Mouse (Mus musculus) lung, postnatal 10 days (tissue): Measurements from ENCODE around the gene Krt81.

ENCODE experiments used
- DNase-seq: peaks from one replicate; pipeline ENCODE4 v3.0.0; 2021

Krt81 gene

DNA sequence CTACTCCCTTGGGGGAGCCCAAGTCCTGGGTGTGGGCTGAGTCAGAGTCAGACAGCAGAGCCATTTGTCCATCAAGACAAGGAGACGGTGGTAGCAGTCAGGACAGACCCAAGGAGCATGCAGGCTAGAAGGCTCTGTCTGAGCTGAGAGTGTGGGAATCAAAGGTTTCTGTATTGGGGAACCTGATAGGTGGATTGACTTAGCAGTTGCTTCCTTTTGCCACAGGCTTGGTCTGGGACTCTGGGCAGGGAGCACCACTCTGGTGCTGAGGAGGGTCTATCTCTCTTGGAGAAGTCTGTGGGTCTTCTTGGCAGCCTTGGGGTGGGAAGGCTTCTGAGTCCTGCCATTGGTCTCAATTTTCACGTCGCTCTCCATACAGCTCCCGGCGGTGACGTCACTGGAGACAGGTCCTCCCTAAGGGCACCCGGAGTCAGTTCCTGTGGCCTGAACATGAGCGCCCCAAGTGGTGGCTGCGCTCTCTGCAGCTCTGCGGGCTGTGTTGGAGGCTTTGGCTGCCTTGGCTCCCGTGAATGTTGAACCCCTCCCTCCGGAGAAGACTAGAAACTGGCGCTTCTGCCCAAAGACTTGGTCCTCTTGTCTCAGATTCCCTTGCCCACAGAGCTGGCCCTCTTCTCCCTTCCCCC lies 10.3 kb downstream of the Krt81 start:
- peak; percentile 89 for DNase-seq

DNA sequence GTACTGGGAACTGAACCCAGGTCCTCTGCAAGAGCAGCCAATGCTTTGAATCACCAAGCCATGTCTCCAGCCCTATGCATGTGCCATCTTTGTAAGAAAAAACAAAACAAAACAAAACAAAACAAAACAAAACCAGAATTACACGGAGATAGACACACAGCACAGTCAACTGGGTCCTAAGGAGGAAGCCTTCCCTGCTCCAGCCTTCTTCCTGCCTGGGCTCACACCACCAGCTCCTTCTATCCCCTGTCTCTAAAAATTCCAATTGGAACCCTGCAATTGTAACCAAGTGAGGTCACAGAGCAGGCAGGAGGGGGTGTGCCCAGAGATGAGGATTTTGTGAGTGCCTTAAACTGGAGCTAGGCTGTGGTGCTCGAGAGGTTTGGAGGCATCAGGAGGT lies 16.1 kb downstream of the Krt81 start, which contains the start of gene Krt88:
Gene Krt88 (plus strand): TSS at position 301 of the 400 bp plus-strand sequence.
- DNase-seq = no peak

DNA sequence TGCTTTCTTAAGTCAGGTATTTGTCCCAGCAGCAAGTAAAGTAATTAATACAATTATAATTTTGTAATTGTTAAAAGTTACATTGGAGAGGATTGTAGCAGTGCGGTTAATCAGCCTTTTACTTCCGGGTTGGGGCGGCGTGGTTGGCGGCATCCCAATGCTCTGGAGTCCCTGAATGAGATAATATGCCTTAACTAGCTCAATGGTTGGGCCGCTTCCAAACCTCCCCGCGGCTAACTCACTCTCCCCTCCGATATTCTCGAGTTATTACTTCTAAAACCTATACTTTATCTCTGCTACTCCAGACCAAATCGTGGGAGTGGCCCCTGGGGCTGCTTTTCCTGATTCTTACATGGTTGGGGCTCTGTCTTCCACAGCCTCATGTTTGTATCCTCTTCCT lies 17.0 kb downstream of the Krt81 start:
- DNase-seq = no peak

DNA sequence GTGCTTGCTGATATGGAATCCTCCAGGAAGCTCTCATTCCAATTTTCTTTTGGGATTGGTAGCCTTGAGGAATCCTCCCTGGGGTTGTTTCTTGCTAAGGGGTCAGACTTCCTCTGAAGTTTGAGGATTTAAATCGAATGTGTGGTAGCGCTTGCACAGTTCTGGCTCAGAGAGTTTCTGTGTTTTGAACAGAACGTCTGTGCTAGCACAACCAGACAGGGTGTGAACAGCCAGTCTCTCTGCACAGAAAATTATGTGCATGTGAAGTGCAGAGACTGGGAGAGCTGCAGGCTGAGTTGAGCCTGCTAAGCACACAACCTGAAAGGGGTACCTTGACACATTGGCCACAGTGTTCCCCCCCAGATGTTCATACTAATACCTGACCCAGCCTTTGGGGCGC lies 22.7 kb downstream of the Krt81 start:
- DNase-seq = no peak

DNA sequence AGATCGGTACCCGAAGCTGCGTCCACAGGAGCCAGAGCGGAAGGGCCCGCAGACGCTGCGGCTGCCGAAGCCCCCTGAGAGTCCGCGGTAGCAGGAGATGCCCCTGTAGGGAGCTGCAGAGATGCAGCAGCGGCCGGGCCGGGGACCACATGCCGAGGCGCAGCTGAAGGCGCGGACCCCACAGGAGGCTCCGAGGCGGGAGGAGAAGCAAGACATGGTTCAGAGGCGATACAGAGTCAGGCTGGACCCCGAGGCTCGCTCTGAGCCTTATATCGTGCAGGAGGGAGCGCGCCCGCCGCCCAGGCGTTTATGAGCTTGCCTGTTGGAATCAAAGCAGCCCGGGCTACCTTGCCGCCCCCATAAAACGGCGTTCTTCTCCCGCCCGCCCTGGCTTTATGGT lies 25.0 kb downstream of the Krt81 start, which contains the start of gene Krt87:
Gene Krt87 (minus strand): TSS at position 250 of the 400 bp plus-strand sequence.
- DNase-seq = no peak

DNA sequence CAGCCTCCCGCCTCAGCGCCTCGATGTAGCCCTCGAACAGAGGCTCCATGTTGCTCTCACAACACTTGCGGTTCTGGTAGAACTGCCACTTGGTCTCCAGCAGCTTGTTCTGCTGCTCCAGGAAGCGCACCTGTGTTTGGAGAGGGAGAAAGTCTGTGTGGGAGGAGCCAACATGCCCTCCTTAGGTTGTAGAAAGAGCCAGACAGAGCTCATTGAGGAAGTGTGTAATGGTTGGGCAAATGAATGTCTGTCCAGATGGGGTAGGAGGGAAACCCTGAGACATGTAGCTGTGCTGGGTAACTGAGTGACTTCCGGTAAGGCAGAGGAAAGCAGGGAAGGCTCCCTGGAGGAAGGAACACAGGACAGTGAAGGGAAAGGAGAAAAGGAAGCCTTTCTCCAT lies 26.9 kb downstream of the Krt81 start:
- DNase-seq = no peak

DNA sequence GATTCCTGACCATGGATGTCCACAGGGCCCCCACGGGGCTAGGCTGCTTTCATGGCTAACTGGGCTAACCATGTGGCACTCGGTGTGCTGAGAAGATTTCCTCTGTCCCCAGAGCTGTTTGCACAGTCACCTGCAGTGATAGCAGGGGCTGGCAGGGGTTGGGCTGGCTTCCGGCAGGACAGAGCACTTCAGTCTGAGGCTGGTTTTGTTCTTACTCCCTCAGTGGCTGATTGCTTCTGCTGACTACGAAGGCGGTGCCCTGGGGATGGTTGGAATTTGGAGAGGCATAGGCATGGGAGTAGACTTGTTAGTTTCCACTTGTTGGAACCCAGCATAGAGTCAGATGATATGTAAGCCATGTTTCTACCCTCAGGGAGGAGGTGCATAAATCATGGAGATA lies 38.6 kb downstream of the Krt81 start:
- peak; percentile 43 for DNase-seq

DNA sequence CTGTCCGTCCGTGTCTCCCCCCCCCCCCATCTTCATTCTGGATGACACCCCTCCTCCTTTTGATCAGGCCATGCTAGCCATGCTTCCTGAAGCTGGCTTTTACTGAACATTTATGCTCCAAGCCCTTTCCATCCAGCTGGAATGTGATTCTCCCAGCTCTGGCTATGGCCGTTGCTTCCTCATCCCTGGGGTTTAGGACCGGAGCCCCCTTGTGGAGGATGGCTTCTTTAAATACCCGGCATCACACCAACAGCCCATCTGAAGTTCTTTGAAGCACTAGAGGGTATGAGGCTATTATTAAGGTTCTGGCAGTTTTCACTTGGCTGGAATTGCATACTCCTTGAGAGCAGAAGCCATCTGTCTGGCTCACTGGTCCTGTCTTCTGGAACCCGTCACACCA lies 42.6 kb downstream of the Krt81 start:
- DNase-seq = peak; percentile 67

DNA sequence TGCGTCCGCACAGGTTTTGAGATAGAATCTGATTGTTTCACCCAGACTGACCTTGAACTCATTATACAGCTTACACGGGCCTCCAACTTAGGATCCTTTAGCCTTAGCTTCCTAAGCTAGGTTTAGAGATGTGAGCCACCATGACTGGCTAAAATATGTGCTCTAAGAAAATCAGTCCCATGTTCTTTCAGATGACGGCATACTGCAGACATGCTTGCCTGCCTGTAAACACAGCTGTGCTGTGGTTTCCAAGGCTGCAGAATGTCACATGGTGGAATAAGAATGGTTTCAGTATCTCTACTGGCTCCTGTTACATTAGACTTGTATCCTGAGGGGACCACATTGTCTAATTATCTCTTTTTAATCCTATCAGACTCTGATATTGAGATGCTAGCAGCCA lies 44.6 kb downstream of the Krt81 start:
- no peak for DNase-seq

DNA sequence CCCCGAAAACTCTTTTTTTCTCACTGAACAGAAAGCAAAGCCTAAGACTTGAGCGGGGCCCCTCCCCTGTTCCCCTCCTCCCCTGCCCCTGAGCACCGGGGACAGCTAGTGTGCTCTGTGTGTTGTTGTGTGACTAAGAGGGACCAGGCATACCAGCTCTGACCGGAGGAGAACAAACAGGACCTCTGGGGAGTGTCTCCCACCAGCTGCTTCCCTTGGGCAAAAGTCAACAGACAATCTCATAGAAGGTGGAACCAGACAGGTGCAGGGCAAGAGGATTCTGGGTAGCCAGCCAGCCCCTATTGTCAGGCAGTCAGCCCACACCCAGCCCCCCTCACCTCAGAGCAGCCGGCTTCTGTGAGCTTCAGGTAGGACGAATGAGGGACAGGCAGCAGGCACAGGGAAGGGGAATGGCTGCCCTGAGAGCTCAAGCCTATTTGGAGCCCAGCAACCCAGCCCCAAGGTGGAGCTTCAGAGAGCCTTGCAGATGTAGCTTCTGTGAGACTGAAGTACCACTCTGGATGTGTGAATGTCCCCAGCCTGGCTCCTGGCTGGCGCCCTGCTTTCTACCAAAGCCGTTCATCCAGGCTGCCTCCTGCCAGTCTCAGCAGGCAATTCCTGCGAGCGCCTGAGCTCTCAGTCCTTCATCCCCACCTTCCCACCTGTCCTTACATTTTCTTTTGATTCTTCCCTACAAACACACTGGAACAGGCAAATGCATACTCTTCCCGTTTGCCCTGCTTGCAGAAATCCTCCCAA lies 48.6 kb downstream of the Krt81 start:
- no peak for DNase-seq

DNA sequence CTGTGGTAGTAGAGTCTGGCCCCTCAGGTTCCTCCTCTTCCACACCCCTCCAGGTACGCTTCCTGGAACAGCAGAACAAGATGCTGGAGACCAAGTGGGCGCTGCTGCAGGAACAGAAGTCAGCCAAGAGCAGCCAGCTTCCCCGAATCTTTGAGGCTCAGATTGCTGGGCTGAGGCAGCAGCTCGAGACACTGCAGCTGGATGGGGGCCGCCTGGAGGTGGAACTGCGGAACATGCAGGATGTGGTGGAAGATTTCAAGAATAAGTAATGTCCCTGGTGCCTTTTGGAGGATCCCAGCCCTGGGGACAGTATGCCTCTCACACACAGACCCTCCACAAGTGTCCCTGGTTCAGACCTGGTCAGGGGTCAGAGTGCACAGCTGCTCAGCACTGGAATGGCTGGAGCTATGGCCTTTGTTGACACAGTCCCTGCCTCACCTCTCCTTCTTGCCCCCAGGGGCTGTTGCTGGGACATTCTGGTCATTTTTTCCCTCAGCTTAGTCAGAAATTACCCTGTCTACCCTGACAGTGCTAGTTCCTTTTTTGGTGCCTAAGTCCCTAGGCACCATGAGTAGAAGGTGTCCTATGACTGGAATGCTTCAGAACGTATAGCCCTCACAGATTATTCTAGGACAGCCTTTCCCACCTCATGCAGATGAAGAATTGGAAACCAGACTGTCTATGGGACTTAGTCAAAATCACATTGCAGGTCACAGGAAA lies 49.5 kb downstream of the Krt81 start:
- DNase-seq = peak; percentile 35

DNA sequence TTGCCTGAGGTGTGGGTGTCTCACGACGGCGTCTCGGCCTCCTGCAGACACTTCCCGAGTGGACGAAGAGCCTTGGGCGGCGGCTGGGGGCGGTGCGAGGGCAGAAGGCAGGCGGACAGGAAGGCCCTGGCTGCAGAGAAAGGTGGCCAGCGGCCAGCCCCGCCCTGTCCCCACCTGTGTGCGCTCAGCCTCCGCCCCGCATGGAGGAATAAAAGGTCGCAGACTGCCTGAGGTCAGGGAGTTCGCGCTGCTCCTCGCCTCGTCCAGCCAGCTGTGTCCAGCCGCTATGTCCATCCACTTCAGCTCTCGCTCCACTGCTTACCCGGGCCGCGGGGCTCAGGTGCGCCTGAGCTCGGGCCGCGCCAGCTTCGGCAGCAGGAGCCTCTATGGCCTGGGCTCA lies 51.4 kb downstream of the Krt81 start:
- peak; percentile 77 for DNase-seq

DNA sequence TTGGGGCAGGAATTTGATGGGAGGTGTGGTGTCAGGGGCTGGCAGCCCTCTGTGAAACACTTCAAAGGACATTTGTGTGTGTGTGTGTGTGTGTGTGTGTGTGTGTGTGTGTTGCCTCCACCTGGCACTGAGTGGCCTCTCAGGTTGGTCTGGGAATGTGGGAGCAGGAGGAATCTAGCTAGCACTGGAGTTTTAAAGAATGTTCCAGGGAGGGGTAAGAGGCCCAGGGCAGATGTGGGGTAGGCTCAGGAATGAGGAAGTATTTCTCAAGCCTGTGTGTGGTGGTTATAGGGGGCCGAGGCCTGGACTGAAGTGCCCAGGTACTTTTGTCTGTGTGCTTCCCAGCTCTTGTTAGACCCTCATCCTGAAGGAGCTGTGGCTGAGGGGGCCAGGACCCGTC lies 52.8 kb downstream of the Krt81 start, which contains the start of gene Krt7:
Gene Krt7 (plus strand): TSS at position 269 of the 400 bp plus-strand sequence.
- DNase-seq = peak; percentile 73
